Mouse (Mus musculus) heart, postnatal 0 days (tissue): ENCODE results near the gene Uhrf1bp1.

Source experiments
- CTCF ChIP-seq: IDR thresholded peaks from 2 replicates; pipeline ENCODE4 v1.5.1; 2016; ENCODE audit warnings: antibody characterized with exemption, control low read depth, low read depth
- EP300 ChIP-seq: IDR thresholded peaks from 2 replicates; pipeline ENCODE4 v1.6.1; 2016; ENCODE audit warnings: antibody characterized with exemption, low read depth

DNA sequence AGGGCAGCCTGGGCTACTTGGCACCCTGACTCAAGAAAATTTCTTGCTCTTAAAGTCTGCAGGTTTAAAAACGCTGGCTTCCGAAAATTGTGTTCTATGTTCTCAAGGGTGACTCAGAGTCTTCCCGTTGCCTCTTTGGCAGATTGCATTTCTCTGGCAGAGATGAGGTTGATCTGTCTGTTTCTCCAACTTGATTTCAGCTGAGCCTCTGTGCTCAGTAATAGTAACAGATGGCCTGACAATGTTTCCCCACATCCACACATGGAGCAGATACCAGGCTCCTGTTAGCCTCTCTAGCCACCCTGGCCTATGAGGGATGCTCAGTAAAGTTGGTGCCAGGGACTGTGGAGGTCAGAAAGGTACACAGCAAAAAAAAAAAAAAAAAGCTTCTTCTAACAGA lies 15.6 kb downstream of the Uhrf1bp1 start:
- no peak for TF ChIP-seq CTCF
- TF ChIP-seq EP300, result no peak
